Mouse (Mus musculus) CH12.LX (cell line): ENCODE measurements around the gene Glrp1. TPM values are rescaled to one million over a fixed set of nuclear protein-coding genes. Genes with fewer than 3 reads are reported as not detected.

ENCODE experiments used
- DNase-seq: peaks from one replicate; pipeline ENCODE4 v3.0.0-alpha.2; 2013; ENCODE audit errors: extremely low read depth
- H3K27ac ChIP-seq: 2 replicates; pipeline ENCODE4 v1.5.1; 2012; ENCODE audit warnings: low read depth, mild to moderate bottlenecking, control low read depth, moderate library complexity; ENCODE audit not compliant: insufficient read depth
- H3K27me3 ChIP-seq: replicated peaks from 2 replicates; pipeline ENCODE3; 2012; ENCODE audit warnings: inconsistent platforms
- H3K36me3 ChIP-seq, 2 experiments: replicated peaks in 1 of 2; 2 replicates each; pipeline versions ENCODE3 to v1.6.1; 2012; ENCODE audit warnings: inconsistent platforms in 1 of 2, low read length in 1 of 2, mild to moderate bottlenecking in 1 of 2, mixed read lengths in 1 of 2, moderate library complexity in 1 of 2; ENCODE audit not compliant: control insufficient read depth in 1 of 2, insufficient read depth in 1 of 2
- H3K4me1 ChIP-seq, 2 experiments: 2 replicates each; pipeline ENCODE4 v1.6.1; 2012; ENCODE audit warnings: inconsistent platforms in 1 of 2, moderate library complexity in 1 of 2; ENCODE audit not compliant: insufficient read depth in 2 of 2, control insufficient read depth in 1 of 2
- H3K4me2 ChIP-seq: 2 replicates; pipeline ENCODE4 v1.6.1; 2012; ENCODE audit warnings: low read depth, mild to moderate bottlenecking, control low read depth; ENCODE audit not compliant: poor library complexity, insufficient read depth, severe bottlenecking
- H3K4me3 ChIP-seq, 3 experiments: fragments of 150-350 bp in 1 of 3; sonication (generic) in 1 of 3; replicated peaks in 1 of 3; 2 replicates each; pipeline versions ENCODE3 to v1.5.1; 2011 to 2012; ENCODE audit warnings: low read depth in 2 of 3, low read length in 2 of 3, mild to moderate bottlenecking in 2 of 3, moderate library complexity in 2 of 3, control low read depth in 1 of 3, improper control_type of control experiment in 1 of 3, inconsistent platforms in 1 of 3, mixed read lengths in 1 of 3; ENCODE audit not compliant: poor library complexity in 1 of 3
- H3K79me2 ChIP-seq: replicated peaks from 2 replicates; pipeline ENCODE4 v1.6.1; 2012; ENCODE audit warnings: mild to moderate bottlenecking, moderate library complexity; ENCODE audit not compliant: control insufficient read depth, poor library complexity, insufficient read depth, severe bottlenecking; ENCODE audit errors: extremely low read depth
- H3K9ac ChIP-seq: 2 replicates; pipeline ENCODE4 v1.6.1; 2012; ENCODE audit warnings: low read depth, mild to moderate bottlenecking, control low read depth, moderate library complexity; ENCODE audit not compliant: insufficient read depth
- H3K9me3 ChIP-seq: replicated peaks from 2 replicates; pipeline ENCODE3; 2012; ENCODE audit warnings: low read length, inconsistent platforms, mixed read lengths
- CHD1 ChIP-seq: IDR thresholded peaks from 2 replicates; pipeline ENCODE4 v1.6.1; 2012; ENCODE audit warnings: low read depth, low read length, improper control_type of control experiment, inconsistent platforms
- CHD2 ChIP-seq: IDR thresholded peaks from 2 replicates; pipeline ENCODE4 v1.6.1; 2011; ENCODE audit warnings: low read length, improper control_type of control experiment
- CTCF ChIP-seq, 2 experiments: IDR thresholded peaks in 1 of 2; conservative IDR thresholded peaks in 1 of 2; 2 replicates each; pipeline ENCODE4 v1.5.1; 2011 to 2012; ENCODE audit warnings: low read depth in 2 of 2, low read length in 2 of 2, improper control_type of control experiment in 1 of 2, inconsistent platforms in 1 of 2, mild to moderate bottlenecking in 1 of 2, moderate library complexity in 1 of 2
- E2F4 ChIP-seq: IDR thresholded peaks from 2 replicates; pipeline ENCODE4 v1.6.1; 2011; ENCODE audit warnings: low read depth, low read length, improper control_type of control experiment; ENCODE audit not compliant: insufficient replicate concordance
- EP300 ChIP-seq: IDR thresholded peaks from 2 replicates; pipeline ENCODE4 v1.6.1; 2011; ENCODE audit warnings: low read length, improper control_type of control experiment
- HCFC1 ChIP-seq: IDR thresholded peaks from 2 replicates; pipeline ENCODE4 v1.6.1; 2012; ENCODE audit warnings: low read depth, mild to moderate bottlenecking, inconsistent platforms, low read length, improper control_type of control experiment
- JUND ChIP-seq: conservative IDR thresholded peaks from 2 replicates; pipeline ENCODE4 v1.6.1; 2011; ENCODE audit warnings: low read depth, low read length, improper control_type of control experiment
- MAFK ChIP-seq: IDR thresholded peaks from 2 replicates; pipeline ENCODE4 v1.6.1; 2011; ENCODE audit warnings: low read length, improper control_type of control experiment; ENCODE audit not compliant: insufficient replicate concordance
- MAX ChIP-seq: IDR thresholded peaks from 2 replicates; pipeline ENCODE4 v1.6.1; 2011; ENCODE audit warnings: low read length, improper control_type of control experiment
- MAZ ChIP-seq: IDR thresholded peaks from 2 replicates; pipeline ENCODE4 v1.6.1; 2012; ENCODE audit warnings: low read depth, mild to moderate bottlenecking, inconsistent platforms, low read length, improper control_type of control experiment, moderate library complexity
- NELFE ChIP-seq: IDR thresholded peaks from 2 replicates; pipeline ENCODE4 v1.6.1; 2011; ENCODE audit warnings: low read depth, low read length, improper control_type of control experiment
- NRF1 ChIP-seq: IDR thresholded peaks from 2 replicates; pipeline ENCODE4 v1.6.1; 2014; ENCODE audit warnings: low read depth, mild to moderate bottlenecking, inconsistent platforms, low read length, improper control_type of control experiment, moderate library complexity
- POLR2A ChIP-seq: IDR thresholded peaks from 2 replicates; pipeline ENCODE4 v1.6.1; 2011; ENCODE audit warnings: low read depth, mild to moderate bottlenecking, improper control_type of control experiment, low read length
- POLR2AphosphoS2 ChIP-seq: IDR thresholded peaks from 2 replicates; pipeline ENCODE4 v1.6.1; 2011; ENCODE audit warnings: low read depth, low read length, improper control_type of control experiment
- SIN3A ChIP-seq: IDR thresholded peaks from 2 replicates; pipeline ENCODE4 v1.6.1; 2012; ENCODE audit warnings: low read length, improper control_type of control experiment, inconsistent platforms
- SMC3 ChIP-seq: IDR thresholded peaks from 2 replicates; pipeline ENCODE4 v1.6.1; 2011; ENCODE audit warnings: low read depth, low read length, improper control_type of control experiment
- TCF12 ChIP-seq: IDR thresholded peaks from 2 replicates; pipeline ENCODE4 v1.6.1; 2014; ENCODE audit warnings: low read depth, mild to moderate bottlenecking, inconsistent platforms, low read length, improper control_type of control experiment
- UBTF ChIP-seq: IDR thresholded peaks from 2 replicates; pipeline ENCODE4 v1.6.1; 2012; ENCODE audit warnings: low read depth, mild to moderate bottlenecking, inconsistent platforms, low read length, improper control_type of control experiment, moderate library complexity
- USF1 ChIP-seq: IDR thresholded peaks from 2 replicates; pipeline ENCODE4 v1.6.1; 2014; ENCODE audit warnings: low read depth, mild to moderate bottlenecking, inconsistent platforms, low read length, improper control_type of control experiment
- USF2 ChIP-seq: conservative IDR thresholded peaks from 2 replicates; pipeline ENCODE4 v1.6.1; 2011; ENCODE audit warnings: low read depth, low read length, improper control_type of control experiment
- ZC3H11A ChIP-seq: IDR thresholded peaks from 2 replicates; pipeline ENCODE4 v1.6.1; 2012; ENCODE audit warnings: low read depth, mild to moderate bottlenecking, inconsistent platforms, low read length, improper control_type of control experiment
- ZNF384 ChIP-seq: IDR thresholded peaks from 2 replicates; pipeline ENCODE4 v1.6.1; 2012; ENCODE audit warnings: low read depth, low read length, improper control_type of control experiment, inconsistent platforms
- dilution Hi-C: fragments of 300-500 bp; cut with MboI; formaldehyde crosslinking; loops from 2 replicates; pipeline ENCODE4 v1.14.3; 2020; ENCODE audit warnings: low sequenced_read_pairs; ENCODE audit not compliant: extremely low pct_unique_long_range_greater_than_20kb, extremely low pct_ligation_motif_present
- in situ Hi-C: fragments of 300-500 bp; cut with MboI; formaldehyde crosslinking; loops from 3 replicates; pipeline ENCODE4 v1.14.3; 2019; ENCODE audit warnings: low sequenced_read_pairs, low pct_ligation_motif_present, low pct_unique_long_range_greater_than_20kb, mixed read lengths
- polyA plus RNA-seq: library from polyadenylated mRNA; unstranded; fragments of >175 nt; gene quantifications from 2 replicates; pipeline ENCODE4 v1.2.1, GENCODE M21; 2012; ENCODE audit warnings: low read depth; ENCODE audit not compliant: insufficient read length
- total RNA-seq, 2 experiments: library from RNA; depleted of rRNA; stranded (reverse); fragments of 300-350 nt in 1 of 2; fragments of >200 nt in 1 of 2; gene quantifications; 2 replicates each; pipeline ENCODE4 v1.2.3; 2012 to 2014

Glrp1 gene
- total and polyA plus RNA-seq, 3 experiments, result 6.3 to 11.7 (median 9.3) TPM

- Histone ChIP-seq H3K9ac (no peak overlapping the region), H3K36me3 (no peaks in the 10 kb centered on the region), H3K27me3 (no peaks in the 10 kb centered on the region), H3K4me1 (peaks cover 0 to 14% of the 10 kb centered on the region in 2 experiments; a peak in 2 of 4 replicates), H3K4me3 (no peak overlapping the region), H3K27ac (no peak overlapping the region), H3K9me3 (peaks cover 47% of the 10 kb centered on the region), H3K4me2 (no peak overlapping the region), H3K79me2 (no peaks in the 10 kb centered on the region)
- dilution Hi-C loops, result no loop called here
- in situ Hi-C loops, result loop anchor here (10.0 kb wide), 1 partner anchor 167 kb away; no protein-coding TSS in a partner anchor
- DNase-seq, result no peak
- TF ChIP-seq MAX (no peak), ZC3H11A (no peak), CHD2 (no peak), SIN3A (no peak), E2F4 (no peak), EP300 (no peak), NELFE (no peak), USF1 (no peak), ZNF384 (no peak), POLR2A (no peak), MAZ (no peak), CTCF (conservative IDR thresholded peaks at IDR 0.05 in 1 of 2, IDR thresholded peaks at IDR 0.05 in 1 of 2; ENCODE audit: low read depth in 2 of 2, low read length in 2 of 2) (no peak), UBTF (no peak), SMC3 (no peak), JUND (no peak)
Observed at GRCm38 (mm10) chr1:88478205-88478604, 31.7 kb downstream of the Glrp1 start.

GRCm38 (mm10) chr1:88476554-88477085 is 33.2 kb downstream of the Glrp1 start:
- no peak overlapping the region for H3K9ac ChIP-seq
- H3K27ac ChIP-seq, result no peak overlapping the region
- peaks cover 0 to 6% of the 10 kb centered on the region in 2 experiments; a peak in 2 of 4 replicates for H3K4me1 ChIP-seq
- H3K4me2 ChIP-seq, result no peak overlapping the region
- dilution Hi-C loops, result no loop called here
- peaks cover 48% of the 10 kb centered on the region for H3K9me3 ChIP-seq
- no peak for DNase-seq
- H3K27me3 ChIP-seq, result no peaks in the 10 kb centered on the region
- H3K36me3 ChIP-seq, result no peaks in the 10 kb centered on the region
- in situ Hi-C loops, result loop anchor here (10.0 kb wide), 1 partner anchor 168 kb away; no protein-coding TSS in a partner anchor
- H3K4me3 ChIP-seq, result no peak overlapping the region
- TF ChIP-seq CHD1, result no peak
- no peak for TF ChIP-seq NRF1
- TF ChIP-seq TCF12, result no peak
- TF ChIP-seq HCFC1, result no peak
- no peak for TF ChIP-seq SMC3
- no peak for TF ChIP-seq MAFK
- no peak for TF ChIP-seq POLR2AphosphoS2
- TF ChIP-seq USF2, result no peak
- no peaks in the 10 kb centered on the region for H3K79me2 ChIP-seq
